Mouse (Mus musculus) hindbrain, embryonic 15.5 days (tissue): ENCODE results near the gene Usp36. TPM values are rescaled to one million over a fixed set of nuclear protein-coding genes. Genes with fewer than 3 reads are reported as not detected.
"Not testable (repeated sequence)": the region's sequence is repeated elsewhere in the genome, so short reads cannot be mapped to it uniquely, and the experiment has no call there.

Experiments
- ATAC-seq: fragments of 200-750 bp; cut with Nextera tagmentation; 2 replicates; pipeline ENCODE4 v1.8.0; 2017; ENCODE audit warnings: low read depth, moderate number of reproducible peaks, moderate TSS enrichment; ENCODE audit not compliant: low FRiP score
- H3K27ac ChIP-seq: fragments of 300-500 bp; sonication (generic); replicated peaks from 2 replicates; pipeline ENCODE4 v1.5.1; 2015; ENCODE audit warnings: mild to moderate bottlenecking, inconsistent platforms
- H3K27me3 ChIP-seq: fragments of 300-500 bp; sonication (generic); 2 replicates; pipeline ENCODE4 v1.6.1; 2015; ENCODE audit warnings: control low read depth, inconsistent platforms
- H3K36me3 ChIP-seq: fragments of 300-500 bp; sonication (generic); 2 replicates; pipeline ENCODE4 v1.6.1; 2015; ENCODE audit warnings: control low read depth, inconsistent platforms
- H3K4me1 ChIP-seq: fragments of 300-500 bp; sonication (generic); replicated peaks from 2 replicates; pipeline ENCODE4 v1.6.1; 2015; ENCODE audit warnings: control low read depth, inconsistent platforms
- H3K4me2 ChIP-seq: fragments of 300-500 bp; sonication (generic); 2 replicates; pipeline ENCODE4 v1.6.1; 2015; ENCODE audit warnings: moderate library complexity, mild to moderate bottlenecking, inconsistent platforms
- H3K4me3 ChIP-seq: fragments of 300-500 bp; sonication (generic); 2 replicates; pipeline ENCODE4 v1.5.1; 2015; ENCODE audit warnings: mild to moderate bottlenecking, inconsistent platforms
- H3K9ac ChIP-seq: fragments of 300-500 bp; sonication (generic); 2 replicates; pipeline ENCODE4 v1.6.1; 2015; ENCODE audit warnings: inconsistent platforms
- H3K9me3 ChIP-seq: fragments of 300-500 bp; sonication (generic); 2 replicates; pipeline ENCODE4 v1.6.1; 2016; ENCODE audit warnings: control low read depth, inconsistent platforms
- WGBS: fragments of 180-500 bp; shearing (Covaris S2); methylation state at CpG from one replicate; pipeline ENCODE4 v1.1.7; 2015; 5-methylcytosine and 5-hydroxymethylcytosine counted together
- polyA plus RNA-seq: library from polyadenylated mRNA; unstranded; fragments of >200 nt; fragmentation: Nextera tagmentation; extraction: Ambion mirVana; gene quantifications from 2 replicates; pipeline ENCODE4 v1.2.1, GENCODE M21; 2015

Gene Usp36
- polyA plus RNA-seq, 1 experiment from 2014 or later = 19.8 TPM

DNA sequence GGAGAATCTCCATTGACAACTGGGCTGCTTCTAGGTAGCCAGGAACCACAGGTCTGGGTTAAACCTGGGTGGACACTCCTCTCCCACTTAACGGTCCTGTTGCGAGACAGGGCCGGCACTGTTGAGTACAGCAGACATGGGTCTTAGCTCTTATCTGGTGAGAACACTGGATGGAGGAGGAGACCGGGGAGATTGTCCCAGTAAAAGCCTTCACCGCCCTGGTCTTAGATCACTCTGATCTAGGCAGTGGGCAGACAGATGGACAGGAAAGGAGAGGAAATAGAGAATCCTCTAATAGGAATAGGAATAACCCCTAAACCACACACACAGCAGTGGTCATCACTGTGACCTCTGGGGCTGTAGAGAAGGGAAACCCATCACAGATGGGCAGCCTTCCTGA lies 33.9 kb upstream of the Usp36 start:
- H3K36me3 ChIP-seq = peaks cover 6% of the 10 kb centered on the region; the same call in 1 of the 2 replicates
- H3K4me3 ChIP-seq = no peak overlapping the region
- ATAC-seq = no peak
- WGBS = 90% methylated on average over 5 of the region's 5 CpGs
- no peaks in the 10 kb centered on the region for H3K9me3 ChIP-seq
- H3K4me1 ChIP-seq = peaks cover 55% of the 10 kb centered on the region
- H3K27me3 ChIP-seq = no peaks in the 10 kb centered on the region
- no peak overlapping the region for H3K27ac ChIP-seq
- no peak overlapping the region for H3K9ac ChIP-seq
- H3K4me2 ChIP-seq = no peak overlapping the region

DNA sequence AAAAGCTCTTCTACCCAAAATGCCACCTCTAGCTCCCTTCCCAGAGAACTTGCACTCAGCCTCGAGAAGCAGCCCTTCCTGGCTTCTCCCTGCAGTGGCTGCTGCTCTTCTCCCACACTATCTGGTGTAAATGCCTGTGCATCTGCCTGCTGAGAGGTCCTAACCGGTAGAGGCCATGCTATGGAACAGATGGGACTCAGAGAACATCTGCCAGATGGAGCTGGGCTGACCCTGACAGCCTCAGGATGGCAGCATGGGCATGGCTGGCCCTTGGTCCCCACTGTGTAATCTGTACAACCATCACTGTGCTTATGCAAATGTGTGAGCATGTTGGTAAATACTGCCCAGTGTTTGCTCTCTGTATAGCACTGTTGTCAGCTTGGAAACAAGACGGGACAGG lies 32.6 kb upstream of the Usp36 start:
- no peaks in the 10 kb centered on the region for H3K27me3 ChIP-seq
- peaks cover 16% of the 10 kb centered on the region; the same call in 1 of the 2 replicates for H3K36me3 ChIP-seq
- no peaks in the 10 kb centered on the region for H3K9me3 ChIP-seq
- no peak overlapping the region for H3K4me3 ChIP-seq
- no peak overlapping the region for H3K9ac ChIP-seq
- 39% methylated on average over 3 of the region's 3 CpGs for WGBS
- H3K4me1 ChIP-seq = peaks cover 45% of the 10 kb centered on the region
- no peak overlapping the region for H3K4me2 ChIP-seq
- ATAC-seq = no peak
- H3K27ac ChIP-seq = peak overlapping the region; percentile 42; the same call in 1 of the 2 replicates

GRCm38 (mm10) chr11:118321971-118322370 lies 31.9 kb upstream of the Usp36 start:
- H3K27me3 ChIP-seq = no peaks in the 10 kb centered on the region
- 66% methylated on average over 4 of the region's 4 CpGs for WGBS

GRCm38 (mm10) chr11:118321500-118321899 lies 31.5 kb upstream of the Usp36 start:
- Histone ChIP-seq H3K27me3 (no peaks in the 10 kb centered on the region), H3K4me1 (peaks cover 34% of the 10 kb centered on the region), H3K9me3 (no peaks in the 10 kb centered on the region), H3K36me3 (peaks cover 16% of the 10 kb centered on the region; the same call in 1 of the 2 replicates), H3K27ac (0 out of 2 replicates have a peak overlapping the region, but pooled peaks have one; percentile 34), H3K9ac (no peak overlapping the region), H3K4me3 (no peak overlapping the region), H3K4me2 (no peak overlapping the region)
- ATAC-seq = no peak
- WGBS = 53% methylated on average over 7 of the region's 7 CpGs

More at GRCm38 (mm10) chr11:118321971-118322370, 31.9 kb upstream of the Usp36 start:
- no peak overlapping the region for H3K4me2 ChIP-seq
- H3K27ac ChIP-seq = peak overlapping the region; percentile 42; the same call in 1 of the 2 replicates
- ATAC-seq = no peak
- peaks cover 16% of the 10 kb centered on the region; the same call in 1 of the 2 replicates for H3K36me3 ChIP-seq
- H3K4me3 ChIP-seq = no peak overlapping the region
- H3K9ac ChIP-seq = no peak overlapping the region
- H3K9me3 ChIP-seq = no peaks in the 10 kb centered on the region
- H3K4me1 ChIP-seq = peaks cover 38% of the 10 kb centered on the region

- H3K4me1 ChIP-seq = peaks cover 24% of the 10 kb centered on the region
- no peaks in the 10 kb centered on the region for H3K9me3 ChIP-seq
- H3K4me2 ChIP-seq = no peak overlapping the region
- no peak overlapping the region for H3K9ac ChIP-seq
- WGBS = 66% methylated on average over 5 of the region's 5 CpGs
- H3K27ac ChIP-seq = no peak overlapping the region
- no peak overlapping the region for H3K4me3 ChIP-seq
- peaks cover 26% of the 10 kb centered on the region for H3K36me3 ChIP-seq
- no peaks in the 10 kb centered on the region for H3K27me3 ChIP-seq
- no peak for ATAC-seq
Observed at GRCm38 (mm10) chr11:118318678-118319077, 28.6 kb upstream of the Usp36 start.

DNA sequence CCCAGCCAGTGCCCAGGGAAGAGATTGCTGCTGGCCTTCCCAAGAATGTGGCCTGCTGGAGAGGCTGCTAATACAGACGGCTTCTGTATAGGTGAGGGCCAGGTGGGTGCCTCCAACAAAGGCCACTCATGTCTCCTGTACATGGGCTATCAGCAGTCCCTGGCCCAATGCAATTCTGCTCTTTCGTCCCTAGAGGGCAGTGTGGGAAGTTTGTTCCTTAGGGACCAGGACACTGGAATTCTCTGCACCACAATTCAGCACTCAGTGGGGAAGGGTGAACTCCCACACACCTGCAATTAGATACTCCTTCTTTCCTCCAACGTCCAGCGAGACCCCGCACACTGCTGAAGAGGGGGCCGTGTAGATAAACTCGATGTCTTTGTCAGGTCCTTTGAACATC lies 27.1 kb upstream of the Usp36 start:
- no peak overlapping the region for H3K9ac ChIP-seq
- no peak overlapping the region for H3K4me2 ChIP-seq
- H3K36me3 ChIP-seq = peaks cover 26% of the 10 kb centered on the region
- no peak overlapping the region for H3K4me3 ChIP-seq
- H3K9me3 ChIP-seq = no peaks in the 10 kb centered on the region
- WGBS = 26% methylated on average over 7 of the region's 7 CpGs
- peak; percentile 65 for ATAC-seq
- no peaks in the 10 kb centered on the region for H3K27me3 ChIP-seq
- peaks cover 16% of the 10 kb centered on the region for H3K4me1 ChIP-seq
- no peak overlapping the region for H3K27ac ChIP-seq

GRCm38 (mm10) chr11:118316231-118316806 lies 26.3 kb upstream of the Usp36 start:
- ATAC-seq = no peak
- Histone ChIP-seq H3K4me2 (no peak overlapping the region), H3K4me3 (no peak overlapping the region), H3K36me3 (peaks cover 31% of the 10 kb centered on the region), H3K27me3 (no peaks in the 10 kb centered on the region), H3K9ac (no peak overlapping the region), H3K4me1 (peaks cover 8% of the 10 kb centered on the region), H3K27ac (no peak overlapping the region), H3K9me3 (no peaks in the 10 kb centered on the region)
- WGBS = 86% methylated on average over 8 of the region's 8 CpGs

- Histone ChIP-seq H3K27me3 (no peaks in the 10 kb centered on the region), H3K4me2 (no peak overlapping the region), H3K27ac (no peak overlapping the region), H3K9me3 (peaks cover 3% of the 10 kb centered on the region; the same call in 1 of the 2 replicates), H3K9ac (no peak overlapping the region), H3K4me1 (no peaks in the 10 kb centered on the region), H3K4me3 (no peak overlapping the region), H3K36me3 (peaks cover 48% of the 10 kb centered on the region)
- 86% methylated on average over 6 of the region's 6 CpGs for WGBS
- ATAC-seq = no peak
Observed at GRCm38 (mm10) chr11:118312132-118312723, 22.2 kb upstream of the Usp36 start.

DNA sequence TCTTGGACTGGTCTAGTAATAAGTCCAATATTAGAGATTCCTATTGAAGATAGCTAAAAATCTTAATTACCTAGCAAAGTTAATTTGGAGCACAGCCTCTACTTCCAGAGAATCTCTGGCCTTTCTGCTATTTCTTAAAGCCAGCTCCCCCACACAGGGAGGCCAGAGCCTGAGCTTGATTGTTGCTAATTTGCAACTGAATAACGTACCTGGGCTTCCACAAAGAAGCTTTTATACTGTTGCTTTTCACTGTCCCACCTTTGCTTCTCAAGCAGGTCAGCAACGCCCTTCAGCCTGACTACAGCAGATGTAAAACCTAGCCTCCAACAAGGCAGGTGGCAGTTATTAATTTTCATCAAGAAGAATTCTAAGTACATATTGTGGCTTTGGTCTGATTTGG lies 17.9 kb upstream of the Usp36 start:
- not testable (repeated sequence) for H3K4me1 ChIP-seq, H3K9ac ChIP-seq, ATAC-seq, H3K4me2 ChIP-seq, H3K9me3 ChIP-seq, H3K27ac ChIP-seq, H3K27me3 ChIP-seq, H3K4me3 ChIP-seq
- 94% methylated on average over 2 of the region's 2 CpGs for WGBS
- H3K36me3 ChIP-seq = peaks cover 44% of the 10 kb centered on the region

GRCm38 (mm10) chr11:118303959-118304358 lies 13.9 kb upstream of the Usp36 start:
- WGBS = 93% methylated on average over 4 of the region's 4 CpGs
- not testable (repeated sequence) for H3K4me2 ChIP-seq, ATAC-seq, H3K9me3 ChIP-seq, H3K9ac ChIP-seq, H3K27ac ChIP-seq, H3K4me1 ChIP-seq, H3K4me3 ChIP-seq, H3K27me3 ChIP-seq
- H3K36me3 ChIP-seq = peaks cover 23% of the 10 kb centered on the region

DNA sequence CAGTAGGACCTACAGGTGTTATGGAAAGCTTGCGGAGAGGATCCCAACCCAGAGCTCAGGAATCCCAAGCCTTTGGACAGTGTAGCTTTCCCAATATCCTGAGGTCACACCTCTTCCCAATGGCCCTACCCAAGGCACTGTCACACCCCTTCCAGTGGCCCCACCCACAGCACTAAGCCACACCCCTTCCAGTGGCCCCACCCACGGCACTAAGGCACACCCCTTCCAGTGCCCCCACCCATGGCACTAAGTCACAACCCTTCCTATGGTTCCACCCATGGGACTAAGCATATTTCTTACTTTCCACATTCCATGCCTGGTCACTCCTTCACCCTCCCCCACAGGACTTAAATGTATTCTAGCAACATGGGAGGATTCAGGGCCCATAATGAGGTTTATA lies 8.8 kb upstream of the Usp36 start:
- H3K36me3 ChIP-seq = peaks cover 12% of the 10 kb centered on the region
- WGBS = 85% methylated on average over 2 of the region's 2 CpGs
- no peak overlapping the region for H3K4me2 ChIP-seq
- H3K9me3 ChIP-seq = no peaks in the 10 kb centered on the region
- no peaks in the 10 kb centered on the region; the same call in 1 of the 2 replicates for H3K4me1 ChIP-seq
- H3K27me3 ChIP-seq = no peaks in the 10 kb centered on the region
- H3K4me3 ChIP-seq = no peak overlapping the region
- no peak overlapping the region for H3K27ac ChIP-seq
- no peak for ATAC-seq
- H3K9ac ChIP-seq = no peak overlapping the region

DNA sequence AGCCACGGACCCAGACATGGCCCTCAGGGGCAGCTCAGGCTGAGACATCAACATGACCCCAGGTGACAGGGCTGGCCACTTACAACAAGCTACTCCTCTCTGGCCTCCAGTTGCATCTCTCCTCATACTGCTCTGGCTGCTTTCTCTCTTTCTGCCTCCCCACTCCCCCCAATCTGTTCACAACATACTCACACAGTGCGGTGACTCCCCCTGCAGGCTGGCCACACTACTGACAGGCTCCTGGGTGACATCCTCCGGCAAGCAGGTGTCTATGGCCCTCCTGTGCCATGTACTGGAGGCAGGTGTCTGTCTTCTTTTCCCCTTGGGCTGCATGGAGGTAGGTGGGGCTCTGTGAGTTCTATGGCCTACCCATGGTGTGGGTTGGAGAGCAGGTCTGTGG lies 7.9 kb upstream of the Usp36 start:
- Histone ChIP-seq H3K36me3 (0 out of 2 replicates have a peak, but pooled peaks cover 6% of the 10 kb centered on the region), H3K4me1 (no peaks in the 10 kb centered on the region; the same call in 1 of the 2 replicates), H3K4me2 (no peak overlapping the region), H3K27ac (no peak overlapping the region), H3K27me3 (no peaks in the 10 kb centered on the region), H3K9ac (no peak overlapping the region), H3K9me3 (no peaks in the 10 kb centered on the region), H3K4me3 (no peak overlapping the region)
- ATAC-seq = no peak
- WGBS = 76% methylated on average over 3 of the region's 3 CpGs
